Mouse (Mus musculus): Measurements from ENCODE around the gene Tcl1.

- TF ChIP-seq GATA1 (IDR thresholded peaks at IDR 0.05; ENCODE audit: borderline replicate concordance, low read length) (no peak), CTCF (IDR thresholded peaks at IDR 0.05; ENCODE audit: low read depth, low read length) (no peak)
Observed at GRCm38 (mm10) chr12:105271016-105271965, 48.7 kb upstream of the Tcl1 start.
